Mouse (Mus musculus) erythroblast, adult 5-6 weeks (primary cell): ENCODE data around the gene Asb7. TPM values are rescaled to one million over a fixed set of nuclear protein-coding genes. Genes with fewer than 3 reads are reported as not detected.

Experiments used
- ATAC-seq: replicated peaks from 2 replicates; pipeline ENCODE4 v1.8.0; 2016; ENCODE audit warnings: moderate number of reproducible peaks, mild to moderate bottlenecking, moderate TSS enrichment, inconsistent platforms; ENCODE audit not compliant: poor library complexity, low FRiP score, severe bottlenecking
- total RNA-seq, 2 experiments: library from RNA; stranded (forward) in 1 of 2; stranded (reverse) in 1 of 2; fragments of 150-400 nt in 1 of 2; fragments of 200-764, 138-1000 nt in 1 of 2; gene quantifications; 2 replicates each; pipeline versions ENCODE4 v1.2.3 to v1.2.4; 2015 to 2017; ENCODE audit warnings: low replicate concordance in 2 of 2

The Asb7 gene
- total RNA-seq, 2 experiments from 2014 or later, result 3.1 to 4.5 TPM

DNA sequence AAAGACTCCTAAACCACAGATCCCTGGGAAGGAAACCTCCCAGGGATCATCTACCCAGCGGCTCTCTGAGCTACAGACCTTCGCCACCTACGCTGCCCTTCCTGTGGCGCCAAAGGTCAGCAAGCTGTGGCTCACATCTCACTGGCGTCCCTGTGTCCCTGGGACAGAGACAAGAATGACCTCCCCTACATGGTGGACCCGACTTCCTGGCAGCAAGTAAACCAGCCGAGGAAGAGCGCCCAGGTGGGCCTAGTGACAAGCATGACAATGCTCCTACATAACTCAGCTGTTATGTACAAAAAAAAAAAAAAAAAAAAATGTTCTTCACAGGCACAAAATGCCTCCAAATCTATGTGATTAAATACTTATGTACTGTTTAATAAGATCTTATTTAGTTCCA is 28.4 kb downstream of the Asb7 start:
- no peak for ATAC-seq

DNA sequence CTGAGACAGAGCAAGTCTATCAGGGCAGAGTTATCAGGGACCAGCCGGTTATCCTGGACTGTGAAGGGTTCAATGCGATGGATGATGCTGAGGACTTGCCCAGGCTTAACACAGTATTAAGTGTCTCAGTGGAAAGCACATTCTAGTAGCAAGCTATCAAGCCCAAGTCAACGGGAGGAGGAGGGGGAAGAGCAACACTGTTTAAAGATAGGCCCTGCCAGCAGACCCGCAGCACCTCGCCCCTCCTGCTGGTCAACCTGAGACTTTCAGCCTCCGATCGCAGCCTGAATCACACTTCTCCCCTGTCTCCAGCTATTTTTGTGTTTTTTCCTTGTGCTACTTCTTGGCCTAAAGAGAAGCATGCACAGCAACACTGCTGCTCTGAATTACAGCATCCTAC is 29.1 kb downstream of the Asb7 start:
- no peak for ATAC-seq

DNA sequence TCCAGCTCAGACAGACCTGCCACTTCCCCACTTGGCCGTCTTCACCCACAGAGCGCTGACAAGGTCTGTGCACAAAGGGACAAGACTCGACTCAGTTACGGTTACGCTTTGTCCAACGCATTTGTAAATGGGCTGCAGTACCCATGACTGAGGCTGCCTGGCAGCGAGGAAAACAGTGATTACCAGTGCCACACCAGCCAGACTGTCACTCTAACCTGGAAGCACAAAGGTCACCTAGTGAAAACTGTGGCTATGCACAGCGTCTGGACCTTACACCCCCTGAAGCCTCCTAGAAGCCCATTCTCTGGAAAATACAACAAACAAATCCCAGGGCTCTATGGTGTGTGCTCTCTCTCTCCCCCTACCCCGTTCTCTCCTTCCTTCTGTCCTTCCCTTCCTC is 33.9 kb downstream of the Asb7 start:
- ATAC-seq, result no peak

DNA sequence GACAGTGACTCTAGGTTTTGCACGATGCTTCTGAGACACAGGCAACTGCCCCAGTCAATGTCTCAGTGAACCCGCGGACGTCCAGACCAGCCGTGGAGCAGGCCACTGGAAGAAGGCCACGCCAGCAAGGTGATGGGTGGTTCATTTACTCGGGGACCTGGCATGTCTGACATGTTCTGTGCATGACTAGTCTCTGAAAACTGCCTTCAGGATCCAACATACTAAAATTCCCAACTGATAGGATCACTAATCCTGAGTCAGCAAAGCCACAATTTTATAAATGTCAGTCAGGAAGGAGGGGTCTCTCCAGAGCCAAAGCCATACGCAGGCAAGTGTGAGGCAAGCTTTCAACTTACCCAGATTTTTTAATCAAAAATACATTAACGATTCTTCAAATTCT is 35.8 kb downstream of the Asb7 start:
- no peak for ATAC-seq

DNA sequence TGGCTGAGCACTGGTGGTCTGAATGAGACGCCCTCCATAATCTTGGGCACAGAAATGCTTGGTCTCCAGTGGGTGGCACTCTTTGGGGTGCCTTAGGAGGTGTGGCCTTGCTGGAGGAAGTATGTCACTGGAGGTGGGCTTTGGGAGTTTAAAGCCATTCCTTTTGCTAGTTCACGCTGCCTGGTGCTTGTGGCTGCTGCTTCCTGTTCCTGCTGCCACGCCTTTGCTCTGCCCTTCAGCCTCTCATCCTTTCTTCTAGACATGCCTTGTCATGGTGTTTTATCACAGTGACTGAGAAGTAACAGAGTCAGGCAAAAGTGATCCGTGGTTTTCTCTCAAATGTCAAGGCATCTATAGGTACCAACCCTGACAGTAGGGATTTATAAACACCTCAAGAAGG is 37.2 kb downstream of the Asb7 start:
- no peak for ATAC-seq

DNA sequence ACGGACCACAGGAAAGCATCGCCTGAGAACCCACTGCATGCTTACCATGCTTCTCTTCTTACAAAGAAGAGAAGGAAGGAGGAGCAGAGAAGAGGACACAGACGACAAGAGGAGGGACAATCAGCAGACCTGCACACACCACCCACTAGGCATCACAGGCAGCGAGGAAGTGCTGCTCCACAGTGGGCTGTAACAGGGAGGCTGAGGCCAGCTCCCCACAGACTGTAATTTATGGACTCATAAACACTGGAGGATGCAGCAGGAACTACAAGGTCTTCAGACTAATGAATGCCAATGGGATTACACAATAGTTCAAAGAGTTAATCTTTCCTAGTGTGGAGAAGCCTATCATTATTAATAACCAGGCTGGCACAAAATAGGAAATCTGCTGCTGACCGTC is 38.5 kb downstream of the Asb7 start:
- no peak for ATAC-seq

DNA sequence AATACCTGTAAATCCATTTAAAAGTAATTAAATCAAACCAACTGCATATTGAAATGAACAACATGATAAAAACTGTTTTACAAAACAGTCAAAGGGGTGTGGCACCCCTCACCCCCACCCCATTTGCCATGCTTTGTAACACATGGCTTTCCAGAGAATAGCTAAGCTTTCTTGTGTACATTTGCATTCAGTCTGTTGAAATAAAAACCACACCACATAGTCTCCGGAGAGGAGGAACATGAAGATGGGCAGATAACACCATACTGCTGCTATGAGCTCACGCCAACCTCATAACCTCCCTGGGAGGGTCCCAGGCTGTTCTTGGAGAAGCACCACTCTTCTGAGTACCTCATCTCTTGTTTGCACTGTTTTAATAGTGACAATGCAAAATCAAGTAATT is 40.2 kb downstream of the Asb7 start:
- ATAC-seq, result no peak

DNA sequence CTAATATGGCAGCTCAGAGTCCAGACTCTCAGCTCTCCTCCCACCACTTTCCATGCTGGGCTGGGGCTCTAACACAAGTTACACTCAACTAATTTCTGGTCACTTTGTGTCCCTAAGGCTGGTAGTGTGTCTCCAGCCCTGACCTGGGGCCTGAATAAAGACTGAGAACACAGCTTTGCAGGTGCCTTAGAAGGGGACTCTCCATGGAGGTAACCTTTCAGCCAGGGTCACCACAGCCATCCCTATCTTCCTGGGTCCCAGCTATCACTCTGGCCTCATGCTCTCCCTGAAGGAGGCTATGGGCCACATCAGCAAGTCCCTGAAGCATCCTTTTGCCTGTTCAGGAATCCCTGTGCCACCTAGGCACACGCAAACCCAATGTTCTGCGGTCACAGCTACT is 43.7 kb downstream of the Asb7 start:
- ATAC-seq, result no peak

DNA sequence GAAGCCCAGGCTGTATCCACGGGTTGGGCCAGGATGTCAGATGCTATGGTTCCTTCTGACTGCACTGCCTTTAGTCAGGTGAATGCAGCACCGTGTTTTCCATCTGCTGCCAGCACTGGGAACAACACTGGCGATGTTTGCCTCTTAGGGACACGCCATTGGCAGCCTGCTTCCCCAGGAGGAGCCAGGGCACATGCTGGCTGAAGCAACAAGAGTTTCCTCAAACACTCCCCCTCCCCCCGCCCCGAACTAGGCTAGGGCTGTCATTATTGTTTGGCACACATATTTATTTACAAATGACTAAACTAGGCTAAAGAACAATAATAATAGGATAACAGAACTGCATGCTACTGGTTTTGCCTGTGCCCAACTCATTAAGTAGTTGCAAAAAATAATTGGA is 56.0 kb downstream of the Asb7 start:
- no peak for ATAC-seq

DNA sequence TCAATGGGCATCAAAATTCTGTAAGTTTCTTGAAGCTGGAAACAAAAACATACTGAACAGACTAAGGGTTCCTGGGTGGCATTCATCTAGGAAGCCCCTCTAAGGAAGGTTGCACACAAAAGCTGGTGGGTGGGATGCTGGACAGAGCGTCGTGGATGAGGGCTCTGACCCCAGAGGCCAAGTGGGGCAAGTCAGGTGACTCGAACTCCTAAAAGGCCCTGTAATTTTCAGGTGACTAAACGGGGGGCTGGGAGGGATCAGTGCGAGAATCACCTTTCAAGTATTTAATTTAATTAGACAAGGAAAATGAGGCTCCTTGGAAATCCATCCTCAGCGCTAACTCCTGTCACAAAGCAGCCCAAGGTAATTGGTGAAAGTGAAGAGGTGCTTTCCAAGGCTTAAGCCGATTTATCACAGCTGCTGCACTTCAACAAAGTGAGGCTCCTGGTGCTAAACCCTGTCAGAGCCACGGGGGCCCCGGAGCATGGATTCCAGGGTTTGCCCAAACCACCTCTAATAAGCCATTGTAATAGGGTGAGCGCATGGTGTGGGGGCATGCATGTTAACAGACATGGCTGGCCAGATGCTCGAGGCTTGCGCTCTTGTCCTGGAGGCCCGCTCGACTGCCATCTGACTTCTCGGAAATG is 59.1 kb downstream of the Asb7 start:
- no peak for ATAC-seq

DNA sequence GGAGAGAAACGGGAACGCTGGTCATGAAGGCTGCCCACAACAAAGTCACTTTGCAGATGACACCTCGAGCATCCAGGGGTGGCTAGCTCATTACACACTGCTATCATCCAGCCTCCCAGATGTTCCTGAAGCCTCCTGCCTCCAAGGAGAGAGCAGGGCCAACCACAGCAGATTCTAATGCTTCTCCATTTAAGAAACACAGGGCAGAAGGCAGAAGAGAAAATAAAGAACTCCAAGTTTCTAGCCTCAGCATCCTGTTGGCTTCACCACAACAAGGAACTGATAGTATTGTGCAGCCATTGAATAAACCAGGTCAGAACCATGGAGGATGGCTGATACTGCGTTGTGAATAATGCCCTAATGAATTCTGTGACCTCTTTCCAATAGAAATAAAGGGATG is 60.0 kb downstream of the Asb7 start:
- no peak for ATAC-seq

DNA sequence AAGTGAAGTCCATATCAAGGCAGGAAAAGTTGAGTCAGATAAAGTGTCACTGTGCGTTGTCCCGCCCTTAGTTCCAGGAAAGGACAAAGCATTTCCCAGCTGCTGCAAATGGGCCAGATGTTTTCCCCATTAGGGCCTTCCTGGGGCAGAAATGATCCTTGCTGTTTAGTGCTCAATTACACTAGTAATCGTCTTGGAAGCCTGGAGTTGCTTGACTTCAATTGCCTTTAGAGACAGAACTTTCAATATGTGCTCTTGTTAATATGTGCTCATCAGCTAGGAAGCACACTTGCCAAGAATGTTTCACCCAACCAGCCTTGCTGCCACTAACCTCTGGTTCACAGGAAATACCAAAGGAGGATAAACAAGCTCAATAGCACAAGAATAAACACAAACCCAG is 66.0 kb downstream of the Asb7 start:
- no peak for ATAC-seq

DNA sequence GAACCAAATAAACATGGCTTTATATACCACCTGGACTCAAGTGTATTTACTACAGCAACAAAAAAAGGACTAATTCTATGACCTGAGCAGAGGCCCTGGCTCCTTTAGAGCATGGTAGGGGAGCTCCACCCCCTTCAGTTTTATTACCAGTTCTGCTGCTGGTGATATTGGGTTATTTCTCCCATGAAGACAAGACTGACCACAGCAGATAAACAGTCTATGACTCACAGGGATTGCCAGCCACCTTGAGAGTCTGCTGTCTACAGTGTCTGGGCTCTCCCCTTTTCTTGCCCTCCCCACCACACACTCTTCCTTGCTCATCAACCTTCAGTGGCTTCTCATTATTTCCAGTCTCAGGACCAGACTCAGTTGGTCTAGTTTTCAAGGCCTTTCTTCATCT is 87.5 kb downstream of the Asb7 start:
- no peak for ATAC-seq

DNA sequence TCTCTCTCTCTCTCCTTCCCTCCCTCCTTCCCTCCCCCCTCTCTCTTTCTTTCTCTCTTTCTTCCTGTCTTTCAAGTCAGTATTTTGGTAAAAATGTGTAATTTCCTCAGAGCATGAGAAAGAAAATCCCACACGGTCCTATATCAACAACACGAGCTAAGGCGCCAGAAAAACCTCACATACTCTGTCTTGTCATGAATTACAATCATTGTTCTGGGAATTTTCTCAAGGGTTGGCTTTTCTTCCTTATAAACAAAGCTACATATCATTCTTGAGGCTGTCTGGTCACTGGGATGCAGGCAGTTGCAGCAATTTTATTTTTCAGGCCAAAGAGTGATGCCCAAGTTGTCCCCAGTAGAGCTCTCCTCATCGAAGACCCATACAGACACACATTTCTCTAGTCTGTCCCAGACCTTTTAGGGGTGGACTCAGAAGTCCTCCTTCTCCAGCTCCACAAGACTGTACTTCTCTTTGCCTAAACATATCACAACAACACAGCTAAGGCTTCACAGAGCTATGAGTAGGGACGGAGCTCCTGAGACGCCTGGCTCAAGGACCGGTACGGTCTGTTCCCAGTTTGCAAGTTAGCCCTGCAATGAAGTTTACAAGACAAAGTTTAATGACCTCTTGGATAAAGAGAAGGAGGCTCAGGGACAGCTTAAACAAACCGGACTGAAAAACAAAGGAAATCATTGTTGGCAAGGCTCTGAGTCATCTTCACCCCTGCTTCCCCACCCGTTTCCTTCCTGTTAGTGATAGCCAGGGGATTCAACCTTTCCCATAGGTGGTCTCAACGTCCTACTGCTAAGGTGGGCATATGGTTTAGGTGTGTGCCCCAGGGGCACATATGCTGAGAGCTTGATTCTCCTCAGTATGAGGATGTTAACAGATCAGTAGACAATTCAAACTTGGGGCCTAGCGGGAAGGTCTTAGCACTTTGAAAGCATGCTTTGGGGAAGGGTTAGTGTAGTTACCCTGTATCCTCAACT is 88.5 kb downstream of the Asb7 start:
- ATAC-seq, result no peak

DNA sequence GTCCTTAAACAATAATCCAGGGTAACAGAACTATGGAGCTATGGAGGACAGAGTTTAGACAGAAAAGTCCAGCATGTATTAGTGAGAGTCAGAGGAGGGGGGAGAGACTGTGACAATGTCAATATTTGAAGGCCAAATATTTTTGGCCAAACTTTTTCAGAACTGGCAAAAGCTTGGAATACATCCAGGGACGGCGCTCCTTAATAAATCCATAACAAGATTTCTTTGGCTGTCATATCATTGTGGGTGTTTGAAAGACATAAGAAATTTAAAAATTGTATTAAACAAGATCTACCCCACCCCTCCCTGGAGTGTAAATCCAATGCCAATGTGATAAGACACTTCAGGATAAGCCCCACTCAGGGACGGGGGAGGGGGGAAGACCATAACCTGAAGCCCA is 89.3 kb downstream of the Asb7 start:
- no peak for ATAC-seq

DNA sequence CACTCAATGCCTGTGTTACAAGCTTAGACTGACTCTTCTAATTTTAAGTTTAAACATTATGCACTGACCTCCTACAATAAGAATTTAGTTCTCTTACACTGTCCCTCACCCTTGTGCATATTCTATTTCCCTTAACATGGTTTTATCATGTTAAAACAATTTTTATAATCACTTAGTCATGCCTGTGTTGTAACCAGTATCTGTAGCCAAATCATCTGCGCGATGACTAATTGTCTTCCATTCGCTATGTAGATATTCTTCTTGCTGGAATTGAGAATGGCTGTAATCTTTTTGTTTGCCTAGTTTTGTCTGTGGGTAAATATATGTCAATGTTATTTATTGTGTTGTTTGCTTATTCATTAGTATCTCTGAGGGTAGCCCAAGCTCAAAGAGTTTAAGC is 91.5 kb downstream of the Asb7 start:
- no peak for ATAC-seq

Other genes starting within 250 kb of the Asb7 start
- 4.8 and 21.5 TPM in 2 replicates for gene Lins1, start 293 bp upstream of the Asb7 start, total RNA-seq (2015; ENCODE audit: low replicate concordance)
- gene Lins1, start 293 bp upstream of the Asb7 start, total RNA-seq (2017; ENCODE audit: low replicate concordance), result 3.1 and 6.3 TPM in 2 replicates
- not detected in 2 replicates for gene Cers3, start 53.9 kb upstream of the Asb7 start, total RNA-seq (2015; ENCODE audit: low replicate concordance)
- not detected in 2 replicates for gene Cers3, start 53.9 kb upstream of the Asb7 start, total RNA-seq (2017; ENCODE audit: low replicate concordance)
- gene Adamts17, start 150.1 kb upstream of the Asb7 start, total RNA-seq (2015; ENCODE audit: low replicate concordance), result not detected in 2 replicates
- gene Adamts17, start 150.1 kb upstream of the Asb7 start, total RNA-seq (2017; ENCODE audit: low replicate concordance), result not detected in 2 replicates